Mouse (Mus musculus) cortical plate, adult 2 months (tissue): ENCODE results near the gene Ppil2.
A peak's percentile ranks its signal among the peaks of the same experiment; 100 is the strongest.

Source experiments
- CTCF ChIP-seq: fragments of 200-500 bp; IDR thresholded peaks from 2 replicates; pipeline ENCODE4 v1.5.1; 2011; ENCODE audit warnings: mild to moderate bottlenecking, control low read depth, low read length; ENCODE audit not compliant: insufficient read depth; ENCODE audit errors: extremely low read depth
- POLR2A ChIP-seq: fragments of 200-500 bp; IDR thresholded peaks from 2 replicates; pipeline ENCODE4 v1.6.1; 2011; ENCODE audit warnings: mild to moderate bottlenecking, low read length, control low read depth; ENCODE audit not compliant: insufficient read depth; ENCODE audit errors: extremely low read depth

DNA sequence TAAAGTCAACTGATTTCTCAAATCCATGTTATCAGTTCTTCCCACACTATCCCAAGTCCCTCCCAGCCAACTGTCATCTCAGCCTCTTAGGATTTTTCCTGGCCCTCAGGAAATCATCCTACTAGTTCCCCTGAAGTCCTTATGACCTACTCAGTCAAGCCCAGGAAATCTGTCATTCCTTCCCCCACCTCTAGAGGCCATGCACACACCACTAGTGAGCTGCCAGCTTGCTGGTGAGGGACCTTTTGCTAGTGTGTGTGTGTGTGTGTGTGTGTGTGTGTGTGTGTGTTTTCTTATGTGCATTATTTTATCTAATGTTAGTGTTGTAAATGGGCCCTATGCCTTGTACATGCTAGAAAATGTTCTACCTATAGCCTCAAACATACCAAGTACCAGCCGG, 16.2 kb upstream of the Ppil2 start:
- TF ChIP-seq POLR2A (no peak), CTCF (peak; percentile 65)
